Mouse (Mus musculus) liver, adult 2 months (tissue): Measurements from ENCODE around the gene 4930402H24Rik. TPM values are rescaled to one million over a fixed set of nuclear protein-coding genes. Genes with fewer than 3 reads are reported as not detected.
A peak's percentile ranks its signal among the peaks of the same experiment; 100 is the strongest.

ENCODE experiments used
- DNase-seq: peaks from one replicate; pipeline ENCODE4 v3.0.0-alpha.2; 2011; ENCODE audit warnings: low read depth, low spot score; ENCODE audit errors: extremely low read depth
- H3K27ac ChIP-seq: fragments of 200-500 bp; replicated peaks from 2 replicates; pipeline ENCODE4 v1.5.1; 2012; ENCODE audit warnings: low read depth, mild to moderate bottlenecking, control low read depth, inconsistent platforms, low read length; ENCODE audit not compliant: insufficient read depth
- H3K27me3 ChIP-seq: fragments of 200-500 bp; 2 replicates; pipeline ENCODE4 v1.6.1; 2012; ENCODE audit warnings: mild to moderate bottlenecking, moderate library complexity, low read length, inconsistent platforms; ENCODE audit not compliant: control insufficient read depth, insufficient read depth
- H3K36me3 ChIP-seq: fragments of 200-500 bp; 2 replicates; pipeline ENCODE4 v1.6.1; 2012; ENCODE audit warnings: low read length, inconsistent platforms; ENCODE audit not compliant: control insufficient read depth, insufficient read depth
- H3K4me1 ChIP-seq: fragments of 200-500 bp; 2 replicates; pipeline ENCODE4 v1.6.1; 2011; ENCODE audit warnings: low read length; ENCODE audit not compliant: control insufficient read depth, insufficient read depth
- H3K4me3 ChIP-seq: fragments of 200-500 bp; 2 replicates; pipeline ENCODE4 v1.5.1; 2011; ENCODE audit warnings: low read depth, mild to moderate bottlenecking, control low read depth, low read length, moderate library complexity; ENCODE audit not compliant: insufficient read depth
- H3K79me2 ChIP-seq: fragments of 200-500 bp; 2 replicates; pipeline ENCODE4 v1.6.1; 2012; ENCODE audit warnings: inconsistent platforms, mild to moderate bottlenecking, low read length, moderate library complexity; ENCODE audit not compliant: control insufficient read depth, insufficient read depth
- H3K9ac ChIP-seq: fragments of 200-500 bp; 2 replicates; pipeline ENCODE4 v1.6.1; 2012; ENCODE audit warnings: low read depth, mild to moderate bottlenecking, control low read depth, inconsistent platforms, low read length
- CTCF ChIP-seq: fragments of 200-500 bp; IDR thresholded peaks from 2 replicates; pipeline ENCODE4 v1.5.1; 2011; ENCODE audit warnings: low read depth, low read length, control low read depth
- POLR2A ChIP-seq: fragments of 200-500 bp; IDR thresholded peaks from 2 replicates; pipeline ENCODE4 v1.6.1; 2011; ENCODE audit warnings: low read length, control low read depth; ENCODE audit not compliant: insufficient read depth; ENCODE audit errors: extremely low read depth
- WGBS: fragments of 180-500 bp; shearing (Covaris S2); methylation state at CpG from one replicate; pipeline ENCODE4 v1.1.7; 2018; 5-methylcytosine and 5-hydroxymethylcytosine counted together
- polyA plus RNA-seq: library from polyadenylated mRNA; depleted of rRNA; stranded (reverse); fragments of >200 nt; gene quantifications from 2 replicates; pipeline ENCODE4 v1.2.3, GENCODE M21; 2012
- total RNA-seq: library from RNA; depleted of rRNA; stranded (reverse); fragments of >200 nt; gene quantifications from 2 replicates; pipeline ENCODE4 v1.2.3, GENCODE M21; 2014

The 4930402H24Rik gene
- total and polyA plus RNA-seq, 2 experiments: 14.8 to 18.2 TPM

GRCm38 (mm10) chr2:130679154-130679553, 227.1 kb downstream of the 4930402H24Rik start:
- Histone ChIP-seq H3K79me2 (no peaks in the 10 kb centered on the region), H3K4me1 (no peaks in the 10 kb centered on the region), H3K4me3 (no peak overlapping the region), H3K9ac (no peak overlapping the region), H3K27ac (no peak overlapping the region), H3K36me3 (peaks cover 34% of the 10 kb centered on the region), H3K27me3 (no peaks in the 10 kb centered on the region)
- WGBS: 96% methylated on average over 12 of the region's 12 CpGs
- no peak for TF ChIP-seq CTCF
- TF ChIP-seq POLR2A: no peak
- no peak for DNase-seq

GRCm38 (mm10) chr2:130677211-130677610, 229.0 kb downstream of the 4930402H24Rik start:
- H3K4me1 ChIP-seq: no peaks in the 10 kb centered on the region
- H3K36me3 ChIP-seq: peaks cover 45% of the 10 kb centered on the region
- no peaks in the 10 kb centered on the region for H3K27me3 ChIP-seq
- DNase-seq: no peak
- WGBS: 83% methylated on average over 10 of the region's 10 CpGs
- no peaks in the 10 kb centered on the region for H3K79me2 ChIP-seq
- no peak overlapping the region for H3K9ac ChIP-seq
- TF ChIP-seq POLR2A: no peak
- TF ChIP-seq CTCF: no peak
- H3K27ac ChIP-seq: no peak overlapping the region
- H3K4me3 ChIP-seq: no peak overlapping the region

- peak within 1 kb of the TSS; percentile 79 for H3K4me3 ChIP-seq
- peaks cover 7% of the 10 kb centered on the region for H3K4me1 ChIP-seq
- peak within 1 kb of the TSS; percentile 30 for H3K27ac ChIP-seq
- no peaks in the 10 kb centered on the region for H3K27me3 ChIP-seq
- peak; percentile 79 for DNase-seq
- peak within 1 kb of the TSS; percentile 73 for H3K9ac ChIP-seq
- peaks cover 13% of the 10 kb centered on the region for H3K36me3 ChIP-seq
- TF ChIP-seq POLR2A: peak; percentile 64; the same call in 1 of the 2 replicates
- TF ChIP-seq CTCF: peak; percentile 64
- H3K79me2 ChIP-seq: peaks cover 3% of the 10 kb centered on the region; the same call in 1 of the 2 replicates
- WGBS: 1% methylated on average over 31 of the region's 31 CpGs
These were observed 238.6 kb downstream of the 4930402H24Rik start, which contains the start of gene Itpa for GRCm38 (mm10) chr2:130667559-130667958. Gene Itpa, plus strand, starts transcription at chr2:130667610.

- peaks cover 3% of the 10 kb centered on the region; the same call in 1 of the 2 replicates for H3K79me2 ChIP-seq
- DNase-seq: peak; percentile 84
- H3K27me3 ChIP-seq: no peaks in the 10 kb centered on the region
- peaks cover 10% of the 10 kb centered on the region; the same call in 1 of the 2 replicates for H3K36me3 ChIP-seq
- peak within 1 kb of the TSS; percentile 74 for H3K4me3 ChIP-seq
- peak within 1 kb of the TSS; percentile 92 for H3K9ac ChIP-seq
- peak; percentile 23; the same call in 1 of the 2 replicates for TF ChIP-seq CTCF
- TF ChIP-seq POLR2A: peak; percentile 79; the same call in 1 of the 2 replicates
- H3K27ac ChIP-seq: peak within 1 kb of the TSS; percentile 94
- H3K4me1 ChIP-seq: peaks cover 7% of the 10 kb centered on the region
- WGBS: under 1% methylated on average over 40 of the region's 40 CpGs
These were observed 242.0 kb downstream of the 4930402H24Rik start, which contains the start of gene Ddrgk1 for GRCm38 (mm10) chr2:130664102-130664701. Gene Ddrgk1, minus strand, starts transcription at chr2:130664659.

- peaks cover 1% of the 10 kb centered on the region; the same call in 1 of the 2 replicates for H3K79me2 ChIP-seq
- no peak overlapping the region for H3K4me3 ChIP-seq
- peaks cover 15% of the 10 kb centered on the region; the same call in 1 of the 2 replicates for H3K36me3 ChIP-seq
- peaks cover 7% of the 10 kb centered on the region for H3K4me1 ChIP-seq
- WGBS: 90% methylated on average over 11 of the region's 11 CpGs
- no peak for TF ChIP-seq CTCF
- no peak for TF ChIP-seq POLR2A
- DNase-seq: no peak
- H3K27ac ChIP-seq: no peak overlapping the region
- no peaks in the 10 kb centered on the region for H3K27me3 ChIP-seq
- H3K9ac ChIP-seq: no peak overlapping the region
These were observed 242.9 kb downstream of the 4930402H24Rik start for GRCm38 (mm10) chr2:130663342-130663741.

GRCm38 (mm10) chr2:130658530-130658929, 247.7 kb downstream of the 4930402H24Rik start:
- peaks cover 43% of the 10 kb centered on the region for H3K36me3 ChIP-seq
- no peak overlapping the region for H3K9ac ChIP-seq
- H3K27ac ChIP-seq: no peak overlapping the region
- no peaks in the 10 kb centered on the region for H3K27me3 ChIP-seq
- no peaks in the 10 kb centered on the region for H3K4me1 ChIP-seq
- TF ChIP-seq CTCF: no peak
- TF ChIP-seq POLR2A: no peak
- DNase-seq: no peak
- WGBS: 94% methylated on average over 10 of the region's 10 CpGs
- no peak overlapping the region for H3K4me3 ChIP-seq
- no peaks in the 10 kb centered on the region for H3K79me2 ChIP-seq
